Mouse (Mus musculus): ENCODE measurements around the gene Col25a1. TPM values are rescaled to one million over a fixed set of nuclear protein-coding genes. Genes with fewer than 3 reads are reported as not detected.

Gene Col25a1
- polyA plus RNA-seq, 1 experiment: 0.06 TPM

DNA sequence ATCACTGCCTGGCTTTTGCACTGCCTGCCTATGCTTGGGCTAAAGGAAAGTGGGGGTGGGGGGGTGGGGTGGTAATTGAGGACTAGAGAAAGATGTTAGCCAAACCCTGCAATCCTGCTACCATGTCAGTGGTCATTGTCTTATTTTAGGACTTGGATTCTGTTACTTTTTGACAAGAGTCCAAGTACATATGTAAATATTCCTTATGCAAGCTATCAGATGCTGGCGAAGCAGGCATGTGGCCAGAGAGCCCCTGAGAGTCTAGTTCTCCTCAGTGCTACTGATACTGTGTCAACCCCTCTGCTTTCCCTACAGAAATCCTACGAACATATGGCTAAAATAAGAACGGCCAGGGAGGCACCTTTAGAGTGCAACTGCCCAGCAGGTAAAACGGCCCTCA is 51.1 kb downstream of the Col25a1 start:
- 88% methylated on average over 4 of the region's 4 CpGs for WGBS
- no peak overlapping the region for H3K27ac ChIP-seq (ENCODE audit: insufficient read depth, low read depth, low read length)
- DNase-seq: no peak
- H3K4me3 ChIP-seq (ENCODE audit: insufficient read depth, low read depth, low read length): no peak overlapping the region
- no peaks in the 10 kb centered on the region for H3K36me3 ChIP-seq (ENCODE audit: control insufficient read depth, insufficient read depth, low read length)
- 0 out of 2 replicates have a peak, but pooled peaks cover 9% of the 10 kb centered on the region for H3K4me1 ChIP-seq (ENCODE audit: control insufficient read depth, insufficient read depth, low read length)
- H3K27me3 ChIP-seq (replicated peaks; ENCODE audit: control insufficient read depth, insufficient read depth, low read length): no peaks in the 10 kb centered on the region
- TF ChIP-seq POLR2A (IDR thresholded peaks at IDR 0.05; ENCODE audit: low read depth, low read length) (no peak), CTCF (conservative IDR thresholded peaks at IDR 0.05; ENCODE audit: insufficient read depth, insufficient read length, low read depth, low read length) (no peak)

DNA sequence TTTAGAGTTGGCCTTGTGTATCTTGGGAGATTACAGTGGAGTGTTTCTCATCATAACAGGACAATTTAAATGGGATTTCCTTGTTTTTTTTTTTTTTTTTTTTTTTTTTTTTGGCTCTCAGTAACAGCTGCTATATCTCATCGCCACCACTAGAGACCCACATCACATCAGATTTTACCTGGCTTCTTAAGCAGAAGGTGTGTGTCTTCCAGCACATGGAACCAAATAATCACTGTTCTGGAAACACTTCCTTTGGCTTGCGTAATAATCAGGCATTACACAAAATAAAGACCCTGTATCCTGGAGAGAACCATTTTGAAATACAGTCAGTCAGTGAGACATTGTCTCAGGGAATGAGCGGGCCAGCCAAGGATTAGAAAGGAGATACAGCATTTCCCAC is 53.8 kb downstream of the Col25a1 start:
- Histone ChIP-seq H3K4me1 (ENCODE audit: control insufficient read depth, insufficient read depth, low read length) (0 out of 2 replicates have a peak, but pooled peaks cover 9% of the 10 kb centered on the region), H3K36me3 (ENCODE audit: control insufficient read depth, insufficient read depth, low read length) (no peaks in the 10 kb centered on the region), H3K4me3 (ENCODE audit: insufficient read depth, low read depth, low read length) (no peak overlapping the region), H3K27ac (ENCODE audit: insufficient read depth, low read depth, low read length) (no peak overlapping the region), H3K27me3 (replicated peaks; ENCODE audit: control insufficient read depth, insufficient read depth, low read length) (no peaks in the 10 kb centered on the region)
- TF ChIP-seq POLR2A (IDR thresholded peaks at IDR 0.05; ENCODE audit: low read depth, low read length): no peak
- DNase-seq: no peak
- 50% methylated on average over 3 of the region's 3 CpGs for WGBS

DNA sequence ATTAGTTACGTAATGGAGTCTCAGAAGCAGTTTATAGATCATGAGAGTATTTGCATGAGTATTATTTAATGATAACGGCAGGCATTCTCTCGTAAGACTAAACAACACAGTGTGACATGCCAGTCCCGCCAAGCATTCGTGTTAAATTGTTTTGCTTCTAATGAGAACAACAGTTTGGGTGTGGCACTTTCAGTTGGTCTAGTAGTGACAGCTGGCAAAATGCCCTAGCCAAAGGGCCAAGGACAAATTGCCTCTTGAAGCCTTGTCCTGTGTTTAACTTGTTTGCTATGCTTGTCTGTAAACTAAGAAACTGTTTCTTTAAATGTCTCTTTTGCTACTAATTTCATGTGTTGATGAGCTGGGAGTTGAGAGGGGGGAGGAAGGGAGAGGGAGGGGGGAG is 56.3 kb downstream of the Col25a1 start:
- Histone ChIP-seq H3K27me3 (replicated peaks; ENCODE audit: control insufficient read depth, insufficient read depth, low read length) (no peaks in the 10 kb centered on the region), H3K36me3 (ENCODE audit: control insufficient read depth, insufficient read depth, low read length) (no peaks in the 10 kb centered on the region), H3K4me3 (ENCODE audit: insufficient read depth, low read depth, low read length) (no peak overlapping the region), H3K27ac (ENCODE audit: insufficient read depth, low read depth, low read length) (no peak overlapping the region), H3K4me1 (ENCODE audit: control insufficient read depth, insufficient read depth, low read length) (no peaks in the 10 kb centered on the region)
- peak; percentile 23 for DNase-seq
- no peak for TF ChIP-seq POLR2A (IDR thresholded peaks at IDR 0.05; ENCODE audit: low read depth, low read length)
- TF ChIP-seq CTCF (conservative IDR thresholded peaks at IDR 0.05; ENCODE audit: insufficient read depth, insufficient read length, low read depth, low read length): no peak
- WGBS: 72% methylated on average over 5 of the region's 5 CpGs

DNA sequence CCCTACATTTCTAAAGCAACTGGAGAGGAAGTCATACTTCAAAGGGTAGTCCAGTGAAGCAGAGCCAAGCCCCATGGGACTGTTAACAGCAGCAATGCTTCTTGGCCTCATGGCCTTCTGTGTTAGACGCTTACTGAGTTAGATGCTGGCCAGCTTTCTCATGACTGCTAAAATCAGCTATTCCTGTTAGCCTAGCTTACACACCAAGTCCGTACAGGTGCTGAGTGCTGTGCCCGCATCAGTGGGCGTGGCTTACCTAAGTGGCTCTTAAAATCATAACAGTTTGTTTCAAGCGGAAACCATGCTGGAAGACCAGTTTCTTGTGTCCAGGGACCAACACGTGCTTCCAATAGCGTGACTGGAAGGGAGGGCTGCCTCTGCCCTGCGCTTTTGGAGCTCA is 62.1 kb downstream of the Col25a1 start:
- Histone ChIP-seq H3K36me3 (ENCODE audit: control insufficient read depth, insufficient read depth, low read length) (no peaks in the 10 kb centered on the region), H3K4me3 (ENCODE audit: insufficient read depth, low read depth, low read length) (no peak overlapping the region), H3K27ac (ENCODE audit: insufficient read depth, low read depth, low read length) (no peak overlapping the region), H3K27me3 (replicated peaks; ENCODE audit: control insufficient read depth, insufficient read depth, low read length) (no peaks in the 10 kb centered on the region), H3K4me1 (ENCODE audit: control insufficient read depth, insufficient read depth, low read length) (no peaks in the 10 kb centered on the region)
- WGBS: 60% methylated on average over 8 of the region's 8 CpGs
- TF ChIP-seq CTCF (conservative IDR thresholded peaks at IDR 0.05; ENCODE audit: insufficient read depth, insufficient read length, low read depth, low read length) (no peak), POLR2A (IDR thresholded peaks at IDR 0.05; ENCODE audit: low read depth, low read length) (no peak)
- peak; percentile 19 for DNase-seq

DNA sequence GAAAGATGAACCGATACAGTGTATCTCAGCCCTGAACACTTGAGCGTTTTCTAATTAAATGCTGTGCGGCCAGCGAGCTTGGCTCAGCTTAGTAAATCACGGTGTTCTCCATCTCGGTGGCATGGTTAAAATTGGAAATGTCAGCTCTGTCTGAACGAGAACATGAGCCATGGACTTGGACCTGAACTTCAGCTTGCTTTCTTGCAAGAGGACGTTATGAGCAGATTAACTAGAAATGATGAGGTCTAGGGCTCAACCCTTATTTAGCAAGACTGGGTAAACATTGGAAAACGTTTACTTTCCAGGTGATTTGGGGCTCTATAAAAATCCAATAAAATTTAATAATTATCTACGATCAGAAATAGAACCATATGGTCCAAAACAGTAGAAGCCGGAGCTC is 83.3 kb downstream of the Col25a1 start:
- no peak for DNase-seq
- Histone ChIP-seq H3K4me1 (ENCODE audit: control insufficient read depth, insufficient read depth, low read length) (no peaks in the 10 kb centered on the region), H3K27me3 (replicated peaks; ENCODE audit: control insufficient read depth, insufficient read depth, low read length) (no peaks in the 10 kb centered on the region), H3K4me3 (ENCODE audit: insufficient read depth, low read depth, low read length) (no peak overlapping the region), H3K27ac (ENCODE audit: insufficient read depth, low read depth, low read length) (no peak overlapping the region), H3K36me3 (ENCODE audit: control insufficient read depth, insufficient read depth, low read length) (no peaks in the 10 kb centered on the region)
- WGBS: 50% methylated on average over 11 of the region's 11 CpGs
- TF ChIP-seq POLR2A (IDR thresholded peaks at IDR 0.05; ENCODE audit: low read depth, low read length) (no peak), CTCF (conservative IDR thresholded peaks at IDR 0.05; ENCODE audit: insufficient read depth, insufficient read length, low read depth, low read length) (no peak)

DNA sequence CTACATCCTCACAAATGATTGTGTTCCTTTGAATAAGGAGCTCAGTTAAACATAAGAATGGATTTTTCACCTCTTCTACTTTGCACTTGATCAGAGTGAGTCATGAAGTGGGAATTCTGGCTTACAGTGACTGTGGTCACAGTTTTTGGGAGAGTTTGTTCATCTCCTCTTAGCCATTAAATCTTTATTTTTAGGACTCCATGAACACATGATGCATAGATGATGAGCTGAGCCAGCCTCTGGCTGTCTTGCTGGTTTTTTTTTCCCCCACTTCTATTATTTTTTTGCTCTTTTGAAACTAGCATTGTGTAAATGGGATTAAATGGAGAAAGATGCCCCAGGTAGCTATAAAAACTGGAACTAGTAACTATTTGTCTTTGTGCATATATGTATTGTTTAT is 84.8 kb downstream of the Col25a1 start:
- no peak overlapping the region for H3K27ac ChIP-seq (ENCODE audit: insufficient read depth, low read depth, low read length)
- no peak for DNase-seq
- H3K36me3 ChIP-seq (ENCODE audit: control insufficient read depth, insufficient read depth, low read length): no peaks in the 10 kb centered on the region
- H3K4me3 ChIP-seq (ENCODE audit: insufficient read depth, low read depth, low read length): no peak overlapping the region
- H3K4me1 ChIP-seq (ENCODE audit: control insufficient read depth, insufficient read depth, low read length): no peaks in the 10 kb centered on the region
- TF ChIP-seq POLR2A (IDR thresholded peaks at IDR 0.05; ENCODE audit: low read depth, low read length) (no peak), CTCF (conservative IDR thresholded peaks at IDR 0.05; ENCODE audit: insufficient read depth, insufficient read length, low read depth, low read length) (no peak)
- no peaks in the 10 kb centered on the region for H3K27me3 ChIP-seq (replicated peaks; ENCODE audit: control insufficient read depth, insufficient read depth, low read length)

DNA sequence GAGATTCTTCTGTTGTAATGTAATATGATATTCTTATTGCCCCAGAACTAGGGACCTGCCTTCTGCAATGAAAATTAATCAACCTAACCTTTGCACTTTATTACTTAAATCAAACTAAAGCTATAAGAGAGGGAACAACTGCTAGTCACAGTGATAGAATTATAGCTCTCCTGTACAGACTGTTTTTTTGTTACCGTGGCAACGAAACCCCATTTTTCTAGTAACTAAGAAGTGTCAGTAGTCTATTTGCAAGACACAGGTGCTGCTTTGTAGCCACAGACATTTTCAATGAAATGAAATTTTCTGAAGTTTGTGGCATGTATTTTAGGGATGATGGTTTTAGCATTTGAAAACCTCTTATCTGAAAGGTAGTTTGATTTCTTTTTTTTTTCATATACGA is 85.3 kb downstream of the Col25a1 start:
- H3K36me3 ChIP-seq (ENCODE audit: control insufficient read depth, insufficient read depth, low read length): no peaks in the 10 kb centered on the region
- H3K4me1 ChIP-seq (ENCODE audit: control insufficient read depth, insufficient read depth, low read length): no peaks in the 10 kb centered on the region
- H3K27ac ChIP-seq (ENCODE audit: insufficient read depth, low read depth, low read length): no peak overlapping the region
- 88% methylated on average over 3 of the region's 3 CpGs for WGBS
- DNase-seq: no peak
- no peak overlapping the region for H3K4me3 ChIP-seq (ENCODE audit: insufficient read depth, low read depth, low read length)
- no peaks in the 10 kb centered on the region for H3K27me3 ChIP-seq (replicated peaks; ENCODE audit: control insufficient read depth, insufficient read depth, low read length)
- TF ChIP-seq POLR2A (IDR thresholded peaks at IDR 0.05; ENCODE audit: low read depth, low read length) (no peak), CTCF (conservative IDR thresholded peaks at IDR 0.05; ENCODE audit: insufficient read depth, insufficient read length, low read depth, low read length) (no peak)

DNA sequence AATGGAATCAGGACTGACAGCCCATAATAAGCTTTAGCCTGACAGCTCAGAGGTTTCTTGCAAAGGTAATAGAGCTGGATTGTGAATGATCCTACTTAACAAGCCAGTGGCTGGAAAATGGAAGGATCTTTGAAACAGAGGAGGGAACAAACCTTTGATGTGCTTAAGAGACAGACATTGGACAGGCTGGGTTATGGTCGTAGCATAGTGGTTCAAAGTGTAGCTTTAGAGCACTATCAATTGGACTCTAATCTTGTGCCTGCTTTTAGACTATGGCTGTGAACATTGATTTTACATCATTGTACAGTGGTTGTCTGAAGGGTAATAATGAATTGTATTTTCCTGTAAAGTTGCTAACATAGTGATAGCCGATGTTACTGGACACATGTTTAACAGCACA is 86.4 kb downstream of the Col25a1 start:
- 89% methylated on average over 2 of the region's 2 CpGs for WGBS
- Histone ChIP-seq H3K36me3 (ENCODE audit: control insufficient read depth, insufficient read depth, low read length) (no peaks in the 10 kb centered on the region), H3K27me3 (replicated peaks; ENCODE audit: control insufficient read depth, insufficient read depth, low read length) (no peaks in the 10 kb centered on the region), H3K27ac (ENCODE audit: insufficient read depth, low read depth, low read length) (no peak overlapping the region), H3K4me3 (ENCODE audit: insufficient read depth, low read depth, low read length) (no peak overlapping the region), H3K4me1 (ENCODE audit: control insufficient read depth, insufficient read depth, low read length) (no peaks in the 10 kb centered on the region)
- TF ChIP-seq CTCF (conservative IDR thresholded peaks at IDR 0.05; ENCODE audit: insufficient read depth, insufficient read length, low read depth, low read length) (no peak), POLR2A (IDR thresholded peaks at IDR 0.05; ENCODE audit: low read depth, low read length) (no peak)
- no peak for DNase-seq
